Mouse (Mus musculus): ENCODE data around the gene Gm20806. TPM values are rescaled to one million over a fixed set of nuclear protein-coding genes. Genes with fewer than 3 reads are reported as not detected.

Gm20806 gene
- not detected for polyA plus RNA-seq (2014; fragmentation: Illumina TruSeq; extraction: RNeasy Lipid Tissue Mini Kit (QIAGEN cat#74804); ENCODE audit: low replicate concordance)

DNA sequence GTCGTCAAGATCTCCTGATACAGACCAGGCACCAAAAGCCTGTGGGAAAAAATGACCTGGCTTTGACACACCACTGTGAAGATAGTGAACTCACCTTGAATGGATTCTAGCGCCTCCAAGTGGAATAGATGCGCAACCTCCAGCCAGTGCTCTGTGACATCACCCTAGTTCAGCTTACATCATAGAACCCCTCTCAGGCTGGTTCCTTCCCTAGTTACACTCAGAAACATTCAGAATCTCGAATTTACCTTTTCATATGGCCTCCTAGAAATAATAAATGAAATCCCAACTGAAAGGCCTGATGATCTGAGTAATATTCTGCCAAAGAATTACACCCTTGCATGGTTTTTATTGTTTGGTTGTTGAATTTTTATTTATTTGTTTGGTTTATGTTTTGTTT, at the start of gene Gm20806:
Gene Gm20806 (minus strand): TSS at position 101 of the 400 bp plus-strand sequence.

